ENCODE assay signal across 8 mouse cellular contexts in the genomic region with DNA sequence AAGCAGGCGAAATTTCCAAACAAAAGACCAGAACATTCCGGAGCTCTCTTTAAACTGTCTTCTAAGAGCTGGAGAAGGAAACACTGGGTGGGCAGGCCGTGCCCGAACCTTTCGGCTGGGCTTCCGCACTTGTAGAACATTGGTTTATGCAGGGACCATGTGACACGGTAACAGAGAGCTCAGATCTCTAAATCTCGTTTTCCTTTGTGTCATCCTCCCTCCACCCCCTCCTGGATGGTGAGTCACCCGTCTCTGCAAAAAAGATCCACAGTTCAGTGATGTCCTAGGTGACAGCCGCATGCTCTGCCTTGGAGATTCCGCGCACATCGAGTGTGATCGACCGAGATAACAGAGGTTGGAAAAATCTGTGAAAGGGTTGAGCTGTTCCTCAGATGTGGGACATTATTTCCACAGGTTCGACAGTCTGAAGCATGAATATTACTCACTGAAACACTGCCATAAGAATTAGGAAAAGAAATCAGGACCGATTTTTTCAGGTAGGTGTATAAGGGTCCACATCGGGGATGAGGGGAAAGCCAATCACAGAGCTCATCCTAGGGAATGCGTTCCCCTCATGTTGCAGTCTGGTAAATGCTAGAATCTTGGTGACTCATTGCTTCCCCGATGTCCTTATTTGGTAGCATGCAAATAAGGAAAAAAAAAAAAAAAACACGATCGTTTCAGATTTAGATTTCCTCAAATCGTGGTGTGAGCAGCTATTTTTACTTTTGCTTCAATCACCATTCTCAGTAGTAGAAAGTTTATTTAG.
A peak's percentile ranks its signal among the peaks of the same experiment; 100 is the strongest.
DNase-seq lines count a peak whose midpoint lies in the region; ATAC-seq lines count a peak whose summit lies in the region.

No protein-coding gene starts in this region.

- 51% methylated on average over 23 of the region's 23 CpGs for WGBS in heart, embryonic 14.5 days
- 41% methylated on average over 23 of the region's 23 CpGs for WGBS in lung, embryonic 16.5 days

- peak overlapping the region; percentile 18 for H3K9ac ChIP-seq in heart, embryonic 14.5 days (ENCODE audit: low read length)
- peak overlapping the region; percentile 21; the same call in 1 of the 2 replicates for H3K9ac ChIP-seq in lung, embryonic 16.5 days (ENCODE audit: low read length)

- peak overlapping the region in 1 of 2 experiments; percentile 8; a peak in 3 of 4 replicates for H3K27ac ChIP-seq in heart, embryonic 14.5 days (replicated peaks in 1 of 2; ENCODE audit: control insufficient read depth in 1 of 2, insufficient read depth in 1 of 2, low read depth in 2 of 2, low read length in 2 of 2)
- peak overlapping the region; percentile 73 for H3K27ac ChIP-seq in lung, embryonic 16.5 days (ENCODE audit: low read length)

- no peaks in the 10 kb centered on the region for H3K27me3 ChIP-seq in heart, embryonic 14.5 days (ENCODE audit: control insufficient read depth, insufficient read depth, low read length)
- H3K27me3 ChIP-seq in lung, embryonic 16.5 days (ENCODE audit: control insufficient read depth, insufficient read depth, low read depth, low read length) = no peaks in the 10 kb centered on the region
- no peaks in the 10 kb centered on the region for H3K27me3 ChIP-seq in splenic B cell, adult 2 months (ENCODE audit: control insufficient read depth, insufficient read depth, low read length, poor library complexity, severe bottlenecking)

- peaks cover 10 to 18% of the 10 kb centered on the region in 2 experiments for H3K4me1 ChIP-seq in heart, embryonic 14.5 days (ENCODE audit: control insufficient read depth in 2 of 2, insufficient read depth in 2 of 2, low read length in 2 of 2)
- H3K4me1 ChIP-seq in lung, embryonic 16.5 days (replicated peaks; ENCODE audit: control insufficient read depth, insufficient read depth, low read length) = peaks cover 22% of the 10 kb centered on the region

- peak overlapping the region; percentile 57 for H3K4me2 ChIP-seq in heart, embryonic 14.5 days (ENCODE audit: low read length)
- H3K4me2 ChIP-seq in lung, embryonic 16.5 days (ENCODE audit: low read depth, low read length) = peak overlapping the region; percentile 44

- DNase-seq in 3134 (ENCODE audit: extremely low read depth, insufficient read length, low spot score) = peak; percentile 75
- DNase-seq in cerebellum, adult 9-11 months = peak; percentile 68
- DNase-seq in layer of hippocampus, adult 11-12 months (ENCODE audit: low spot score) = peak; percentile 72
- DNase-seq in splenic B cell, adult 2 months (ENCODE audit: low read depth, low spot score) = peak; percentile 77
- no peak for DNase-seq in ovary, postnatal 10 days (ENCODE audit: low spot score)

- H3K36me3 ChIP-seq in heart, embryonic 14.5 days (ENCODE audit: control insufficient read depth, insufficient read depth, low read length) = no peaks in the 10 kb centered on the region
- H3K36me3 ChIP-seq in lung, embryonic 16.5 days (ENCODE audit: control insufficient read depth, insufficient read depth, low read length) = no peaks in the 10 kb centered on the region
- no peaks in the 10 kb centered on the region for H3K36me3 ChIP-seq in splenic B cell, adult 2 months (ENCODE audit: control insufficient read depth, insufficient read depth, low read length, poor library complexity, severe bottlenecking)

- peak; percentile 86 for ATAC-seq in CD4-positive, CD25-positive, alpha-beta regulatory T cell, adult 4 months
- ATAC-seq in heart, embryonic 14.5 days (ENCODE audit: insufficient number of reproducible peaks, insufficient read depth, low FRiP score, low read depth) = no peak
- ATAC-seq in lung, embryonic 16.5 days (ENCODE audit: low read depth) = peak; percentile 27; the same call in 1 of the 2 replicates

- peak overlapping the region; percentile 21 to 29 for H3K4me3 ChIP-seq in heart, embryonic 14.5 days (ENCODE audit: control insufficient read depth in 1 of 2, insufficient read depth in 1 of 2, low read depth in 1 of 2, low read length in 2 of 2)
- peak overlapping the region; percentile 23 for H3K4me3 ChIP-seq in lung, embryonic 16.5 days (ENCODE audit: low read length)

- no peaks in the 10 kb centered on the region for H3K9me3 ChIP-seq in heart, embryonic 14.5 days (ENCODE audit: control insufficient read depth, low read length)
- no peaks in the 10 kb centered on the region for H3K9me3 ChIP-seq in lung, embryonic 16.5 days (ENCODE audit: control insufficient read depth, low read length)
